Mouse (Mus musculus) stomach, embryonic 16.5 days (tissue): ENCODE measurements around the gene Cd52. TPM values are rescaled to one million over a fixed set of nuclear protein-coding genes. Genes with fewer than 3 reads are reported as not detected.

Experiments used
- ATAC-seq: fragments of 200-750 bp; cut with Nextera tagmentation; 2 replicates; pipeline ENCODE4 v1.8.0; 2017; ENCODE audit warnings: moderate number of reproducible peaks, moderate TSS enrichment; ENCODE audit not compliant: insufficient read depth, low FRiP score
- H3K27ac ChIP-seq: fragments of 300-500 bp; sonication (generic); 2 replicates; pipeline ENCODE4 v1.5.1; 2014; ENCODE audit warnings: low read length
- H3K27me3 ChIP-seq: fragments of 300-500 bp; sonication (generic); 2 replicates; pipeline ENCODE4 v1.6.1; 2014; ENCODE audit warnings: low read length, control low read depth, mixed read lengths; ENCODE audit not compliant: control insufficient read depth, insufficient read depth
- H3K36me3 ChIP-seq: fragments of 300-500 bp; sonication (generic); 2 replicates; pipeline ENCODE4 v1.6.1; 2014; ENCODE audit warnings: low read length; ENCODE audit not compliant: control insufficient read depth, insufficient read depth
- H3K4me1 ChIP-seq: fragments of 300-500 bp; sonication (generic); 2 replicates; pipeline ENCODE4 v1.6.1; 2014; ENCODE audit warnings: low read length, control low read depth, mixed read lengths; ENCODE audit not compliant: control insufficient read depth, insufficient read depth
- H3K4me2 ChIP-seq: fragments of 300-500 bp; sonication (generic); 2 replicates; pipeline ENCODE4 v1.6.1; 2014; ENCODE audit warnings: low read depth, low read length, mixed read lengths
- H3K4me3 ChIP-seq: fragments of 300-500 bp; sonication (generic); replicated peaks from 2 replicates; pipeline ENCODE4 v1.5.1; 2014; ENCODE audit warnings: mild to moderate bottlenecking, low read length
- H3K9ac ChIP-seq: fragments of 300-500 bp; sonication (generic); 2 replicates; pipeline ENCODE4 v1.6.1; 2014; ENCODE audit warnings: low read length
- H3K9me3 ChIP-seq: fragments of 300-500 bp; sonication (generic); replicated peaks from 2 replicates; pipeline ENCODE4 v1.6.1; 2016; ENCODE audit warnings: low read length, control low read depth; ENCODE audit not compliant: control insufficient read depth
- WGBS: fragments of 180-500 bp; shearing (Covaris S2); extraction: QIAGEN DNeasy Blood & Tissue Kit; methylation state at CpG from one replicate; pipeline ENCODE4 v1.1.7; 2014; 5-methylcytosine and 5-hydroxymethylcytosine counted together
- polyA plus RNA-seq: library from polyadenylated mRNA; unstranded; fragments of >200 nt; fragmentation: Nextera tagmentation; extraction: Ambion mirVana; gene quantifications from 2 replicates; pipeline ENCODE4 v1.2.1, GENCODE M21; 2015

The Cd52 gene
- polyA plus RNA-seq, 1 experiment from 2014 or later, result 44.2 TPM

- H3K9ac ChIP-seq, result peak overlapping the region; percentile 28; the same call in 1 of the 2 replicates
- H3K9me3 ChIP-seq, result no peaks in the 10 kb centered on the region
- no peak overlapping the region for H3K4me3 ChIP-seq
- no peaks in the 10 kb centered on the region for H3K27me3 ChIP-seq
- H3K36me3 ChIP-seq, result no peaks in the 10 kb centered on the region
- H3K4me2 ChIP-seq, result no peak overlapping the region
- no peak overlapping the region for H3K27ac ChIP-seq
- ATAC-seq, result no peak
- H3K4me1 ChIP-seq, result peaks cover 17% of the 10 kb centered on the region; the same call in 1 of the 2 replicates
- 51% methylated on average over 4 of the region's 4 CpGs for WGBS
Measured at GRCm38 (mm10) chr4:134121571-134121970, 26.7 kb upstream of the Cd52 start.

- no peak overlapping the region for H3K4me2 ChIP-seq
- 0 out of 2 replicates have a peak overlapping the region, but pooled peaks have one; percentile 10 for H3K27ac ChIP-seq
Measured at GRCm38 (mm10) chr4:134120916-134121315, 26.0 kb upstream of the Cd52 start.

GRCm38 (mm10) chr4:134120192-134120805 lies 25.4 kb upstream of the Cd52 start:
- Histone ChIP-seq H3K36me3 (no peaks in the 10 kb centered on the region), H3K27ac (no peak overlapping the region), H3K4me3 (no peak overlapping the region), H3K4me2 (no peak overlapping the region), H3K27me3 (no peaks in the 10 kb centered on the region), H3K4me1 (peaks cover 17% of the 10 kb centered on the region; the same call in 1 of the 2 replicates), H3K9ac (no peak overlapping the region), H3K9me3 (no peaks in the 10 kb centered on the region)
- 79% methylated on average over 6 of the region's 6 CpGs for WGBS
- no peak for ATAC-seq

More at GRCm38 (mm10) chr4:134120916-134121315, 26.0 kb upstream of the Cd52 start:
- 65% methylated on average over 4 of the region's 4 CpGs for WGBS
- no peaks in the 10 kb centered on the region for H3K9me3 ChIP-seq
- H3K36me3 ChIP-seq, result no peaks in the 10 kb centered on the region
- no peaks in the 10 kb centered on the region for H3K27me3 ChIP-seq
- H3K4me1 ChIP-seq, result peaks cover 14% of the 10 kb centered on the region; the same call in 1 of the 2 replicates
- H3K9ac ChIP-seq, result peak overlapping the region; percentile 28; the same call in 1 of the 2 replicates
- no peak for ATAC-seq
- H3K4me3 ChIP-seq, result no peak overlapping the region

GRCm38 (mm10) chr4:134119644-134120043 lies 24.8 kb upstream of the Cd52 start:
- Histone ChIP-seq H3K27ac (no peak overlapping the region), H3K4me1 (peaks cover 18% of the 10 kb centered on the region; the same call in 1 of the 2 replicates), H3K4me3 (no peak overlapping the region), H3K9ac (no peak overlapping the region), H3K9me3 (no peaks in the 10 kb centered on the region), H3K4me2 (no peak overlapping the region), H3K27me3 (no peaks in the 10 kb centered on the region), H3K36me3 (no peaks in the 10 kb centered on the region)
- 54% methylated on average over 9 of the region's 9 CpGs for WGBS
- no peak for ATAC-seq

- Histone ChIP-seq H3K4me3 (no peak overlapping the region), H3K9me3 (no peaks in the 10 kb centered on the region), H3K36me3 (no peaks in the 10 kb centered on the region), H3K27ac (no peak overlapping the region), H3K4me2 (no peak overlapping the region), H3K9ac (no peak overlapping the region), H3K4me1 (peaks cover 19% of the 10 kb centered on the region; the same call in 1 of the 2 replicates), H3K27me3 (no peaks in the 10 kb centered on the region)
- 73% methylated on average over 5 of the region's 5 CpGs for WGBS
- ATAC-seq, result no peak
Measured at GRCm38 (mm10) chr4:134119042-134119441, 24.2 kb upstream of the Cd52 start.

GRCm38 (mm10) chr4:134118126-134118800 lies 23.4 kb upstream of the Cd52 start:
- H3K36me3 ChIP-seq, result no peaks in the 10 kb centered on the region
- no peaks in the 10 kb centered on the region for H3K9me3 ChIP-seq
- no peak overlapping the region for H3K4me2 ChIP-seq
- no peaks in the 10 kb centered on the region for H3K27me3 ChIP-seq
- H3K27ac ChIP-seq, result peak overlapping the region; percentile 19; the same call in 1 of the 2 replicates
- H3K4me1 ChIP-seq, result peaks cover 27% of the 10 kb centered on the region
- no peak overlapping the region for H3K9ac ChIP-seq
- no peak overlapping the region for H3K4me3 ChIP-seq
- ATAC-seq, result no peak
- WGBS, result 59% methylated on average over 14 of the region's 14 CpGs

GRCm38 (mm10) chr4:134117012-134117411 lies 22.1 kb upstream of the Cd52 start:
- no peak overlapping the region for H3K4me2 ChIP-seq
- no peak overlapping the region for H3K27ac ChIP-seq
- WGBS, result 70% methylated on average over 8 of the region's 8 CpGs
- H3K9me3 ChIP-seq, result no peaks in the 10 kb centered on the region
- no peak overlapping the region for H3K4me3 ChIP-seq
- no peak overlapping the region for H3K9ac ChIP-seq
- H3K36me3 ChIP-seq, result no peaks in the 10 kb centered on the region
- H3K27me3 ChIP-seq, result no peaks in the 10 kb centered on the region
- ATAC-seq, result no peak
- peaks cover 22% of the 10 kb centered on the region for H3K4me1 ChIP-seq

GRCm38 (mm10) chr4:134116501-134116900 lies 21.6 kb upstream of the Cd52 start:
- Histone ChIP-seq H3K9me3 (no peaks in the 10 kb centered on the region), H3K27ac (no peak overlapping the region), H3K27me3 (no peaks in the 10 kb centered on the region), H3K4me2 (no peak overlapping the region), H3K4me3 (no peak overlapping the region), H3K4me1 (peaks cover 19% of the 10 kb centered on the region), H3K9ac (no peak overlapping the region), H3K36me3 (no peaks in the 10 kb centered on the region)
- WGBS, result 59% methylated on average over 2 of the region's 2 CpGs
- no peak for ATAC-seq
